Mouse (Mus musculus): ENCODE results near the gene Tex19.2.

- TF ChIP-seq CTCF (IDR thresholded peaks at IDR 0.05; ENCODE audit: low read depth, low read length) (no peak), POLR2A (IDR thresholded peaks at IDR 0.05; ENCODE audit: borderline replicate concordance, low read depth, low read length) (no peak)
Measured at GRCm38 (mm10) chr11:121081120-121081519, 37.4 kb downstream of the Tex19.2 start, which contains the start of gene Sectm1a.
